Mouse (Mus musculus) small intestine, adult 2 months (tissue): ENCODE data around the gene Dlg1.

Source experiments
- CTCF ChIP-seq: fragments of 200-500 bp; IDR thresholded peaks from 2 replicates; pipeline ENCODE4 v1.5.1; 2012; ENCODE audit warnings: low read depth, mild to moderate bottlenecking, control low read depth, inconsistent platforms, low read length, moderate library complexity, mixed read lengths; ENCODE audit not compliant: insufficient replicate concordance, insufficient read length; ENCODE audit errors: extremely low read depth
- POLR2A ChIP-seq: fragments of 200-500 bp; IDR thresholded peaks from 2 replicates; pipeline ENCODE4 v1.6.1; 2012; ENCODE audit warnings: low read depth, mild to moderate bottlenecking, control low read depth, inconsistent platforms, low read length, moderate library complexity

DNA sequence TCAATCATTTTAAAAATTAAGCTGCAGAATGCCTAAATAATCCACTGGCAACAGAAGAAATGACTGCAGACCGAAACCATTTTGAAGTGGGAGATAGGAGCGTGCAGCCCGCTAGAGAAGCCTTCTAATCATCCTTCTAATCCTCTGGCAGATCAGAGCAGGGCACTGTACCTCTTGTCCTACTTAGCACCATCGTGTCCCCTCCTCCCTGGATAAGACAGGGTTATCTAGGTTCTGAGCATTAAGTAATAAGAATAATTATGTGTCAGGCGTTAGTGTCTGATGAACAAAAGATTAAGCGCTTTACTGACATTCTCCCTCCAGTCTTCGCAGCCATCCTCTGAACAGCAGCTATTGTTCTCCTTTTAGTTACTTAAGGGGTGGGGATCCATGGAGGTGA, 16.0 kb upstream of the Dlg1 start:
- TF ChIP-seq CTCF (no peak), POLR2A (no peak)
